Mouse (Mus musculus) erythroblast, embryonic 14.5 days (primary cell): ENCODE data around the gene Btbd11.

Source experiments
- GATA1 ChIP-seq: IDR thresholded peaks from 2 replicates; pipeline ENCODE4 v1.6.1; 2012; ENCODE audit warnings: low read length, inconsistent platforms, mixed read lengths
- TAL1 ChIP-seq: IDR thresholded peaks from 3 replicates; pipeline ENCODE4 v1.6.1; 2012; ENCODE audit warnings: low read length, inconsistent platforms, mixed read lengths

DNA sequence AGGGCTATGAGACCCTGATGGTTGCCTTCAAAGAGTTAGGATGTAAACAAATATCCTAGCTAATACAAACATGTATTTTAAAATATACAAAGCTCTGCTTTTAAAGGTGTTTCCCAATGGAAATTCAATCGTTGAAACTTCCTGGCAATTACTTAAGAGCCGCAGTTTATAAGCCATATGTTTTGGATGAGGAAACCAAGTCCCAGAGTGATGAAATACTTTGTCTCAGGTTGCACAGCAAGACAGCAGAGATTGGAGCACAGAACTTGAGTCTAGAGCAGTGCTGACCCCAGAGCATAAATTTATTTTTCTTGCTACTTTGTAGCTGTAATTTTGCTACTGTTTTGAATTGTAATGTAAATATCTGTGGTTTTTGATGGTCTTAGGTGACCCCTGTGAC lies 110.4 kb downstream of the Btbd11 start:
- TF ChIP-seq TAL1 (no peak), GATA1 (no peak)
